Mouse (Mus musculus) heart, postnatal 36 days (tissue): Measurements from ENCODE around the gene Il3. TPM values are rescaled to one million over a fixed set of nuclear protein-coding genes. Genes with fewer than 3 reads are reported as not detected.

Source experiments
- DNase-seq, 2 experiments: peaks; one replicate each; pipeline ENCODE4 v3.0.0; 2021 to 2022
- intact Hi-C: fragments of 180-260 bp; cut with DNase I; formaldehyde crosslinking; loops from one replicate; pipeline ENCODE4 v1.15.1; 2025
- total RNA-seq, 2 experiments: library from RNA; stranded (reverse); gene quantifications; 2 replicates each; pipeline ENCODE4 v1.2.3; 2021

The Il3 gene
- total RNA-seq, 2 experiments from 2014 or later, result not detected

DNA sequence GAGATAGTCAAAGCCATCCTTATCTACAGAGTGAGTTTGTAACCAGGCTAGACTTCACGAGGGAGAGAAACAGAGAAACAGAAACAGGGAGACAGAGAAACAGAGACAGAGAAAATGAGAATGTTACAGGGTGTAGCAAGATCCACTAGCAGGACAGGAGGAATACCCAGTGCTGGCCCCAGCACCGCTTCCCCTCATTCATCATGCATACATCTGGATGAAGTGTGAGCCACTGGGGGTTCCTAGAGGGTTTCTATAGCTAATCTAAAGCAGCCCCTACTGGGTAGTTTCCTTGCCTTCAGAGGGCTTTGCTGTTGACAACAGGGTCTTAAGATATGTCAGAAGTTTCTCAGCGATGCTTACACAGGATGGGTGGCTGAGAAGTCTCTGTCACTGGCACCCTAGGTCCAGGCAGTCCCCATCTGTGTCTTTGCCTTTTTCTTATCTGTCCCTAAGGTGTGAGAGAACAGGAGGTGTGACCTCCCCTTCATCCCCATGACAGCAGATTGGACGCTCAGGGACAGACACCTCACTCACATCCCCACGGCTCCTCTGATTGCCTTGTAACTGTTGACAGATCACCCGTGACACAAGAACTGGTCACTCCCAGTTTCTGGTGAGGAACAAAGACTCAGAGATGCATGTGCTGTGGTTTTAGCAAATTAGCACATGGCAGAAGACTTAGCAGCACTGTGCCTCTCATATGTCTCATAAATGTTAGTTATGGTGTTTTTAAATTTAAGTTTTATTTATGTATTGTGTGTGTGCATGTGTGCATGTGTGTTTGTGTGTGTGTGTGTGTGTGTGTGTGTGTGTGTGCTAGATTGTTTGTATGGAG lies 47.0 kb downstream of the Il3 start:
- intact Hi-C loops, result no loop called here
- no peak for DNase-seq

DNA sequence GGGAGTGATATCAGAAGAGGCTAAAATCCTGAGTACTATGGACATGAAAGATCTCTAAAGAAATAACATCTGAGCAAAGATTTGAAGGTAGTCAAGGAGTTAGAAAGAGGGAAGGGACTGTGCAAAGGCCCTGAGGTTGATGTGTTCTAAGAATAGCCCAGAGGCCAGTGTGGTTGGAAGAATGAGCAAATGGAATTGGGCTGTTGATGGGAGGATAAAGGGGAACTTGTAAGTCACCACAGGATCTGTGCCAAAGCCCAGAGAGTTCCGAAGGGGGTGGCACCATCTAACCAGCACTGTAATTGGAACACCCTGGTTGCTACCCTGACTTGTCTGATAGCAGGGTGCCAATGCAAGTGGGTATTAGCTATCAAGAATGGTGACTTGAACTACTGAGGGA lies 47.9 kb downstream of the Il3 start:
- intact Hi-C loops, result no loop called here
- no peak for DNase-seq

DNA sequence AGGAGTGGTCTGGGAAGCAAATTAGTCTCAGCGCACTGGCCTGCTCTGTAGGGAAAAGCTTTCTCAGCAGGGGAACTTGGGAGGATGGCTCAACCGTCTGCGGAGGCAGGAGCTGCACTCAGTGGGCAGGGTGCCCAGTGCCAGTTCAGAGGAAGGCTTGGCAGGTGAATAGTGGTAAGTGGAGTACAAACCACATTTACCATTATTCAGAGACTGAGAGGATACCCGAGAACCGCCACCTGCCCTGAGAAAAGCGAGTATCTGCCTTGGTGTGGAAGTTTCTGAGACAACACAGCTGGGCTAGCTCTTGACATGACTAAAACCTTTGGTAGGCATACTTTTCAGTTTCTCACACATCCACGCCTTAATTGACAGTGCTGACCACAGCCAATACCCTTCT lies 49.7 kb downstream of the Il3 start:
- intact Hi-C loops, result no loop called here
- no peak for DNase-seq

DNA sequence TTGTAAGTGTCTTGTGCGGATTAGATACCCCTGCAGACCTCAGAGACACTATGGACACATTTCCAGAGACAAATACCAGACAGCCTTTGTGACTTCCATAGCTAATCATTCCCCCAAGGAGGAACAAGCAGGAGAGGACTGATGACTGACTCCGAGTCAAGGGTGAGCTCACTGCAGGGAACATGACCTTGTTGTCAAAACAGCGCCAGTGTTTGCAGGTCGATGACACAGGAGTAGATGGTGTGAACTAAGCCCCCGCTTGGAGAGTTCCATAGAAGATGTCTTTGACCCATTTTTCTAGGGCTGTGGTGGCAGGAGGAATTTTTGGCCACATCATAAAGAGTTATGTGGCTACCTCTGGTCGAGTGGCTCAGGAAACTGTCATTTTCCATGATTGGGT lies 51.0 kb downstream of the Il3 start:
- DNase-seq, result no peak
- intact Hi-C loops, result no loop called here

Other genes starting within 250 kb of the Il3 start
- 1 to 10 TPM; 4.2 to 4.6 TPM for gene Slc22a4, start 239.2 kb downstream of the Il3 start, total RNA-seq
- 10 to 100 TPM; 29.4 to 37.1 TPM for gene Pdlim4, start 198.3 kb downstream of the Il3 start, total RNA-seq
- 10 to 100 TPM; 44.0 to 66.1 TPM for gene P4ha2, start 167.2 kb downstream of the Il3 start, total RNA-seq
- gene Csf2, start 17.6 kb downstream of the Il3 start, total RNA-seq, result not detected
- gene Acsl6, start 36.5 kb upstream of the Il3 start, total RNA-seq, result 1 to 10 TPM; 3.1 to 5.9 TPM
- gene Meikin, start 103.4 kb upstream of the Il3 start, total RNA-seq, result not detected
- 10 to 100 TPM; 39.0 to 41.1 TPM for gene Fnip1, start 170.9 kb upstream of the Il3 start, total RNA-seq